22 mouse cellular contexts compared by ENCODE assay signal in genomic region chr13:119654734-119655133, GRCm38 (mm10). TPM values are rescaled to one million over a fixed set of nuclear protein-coding genes. Genes with fewer than 3 reads are reported as not detected.
"Had no signal": no experiment of that assay in that cellular context is flagged by ENCODE, and none has a peak within 500 bp of the region (broad histone marks: within the 10 kb centered on the region; RNA-seq: fewer than 3 reads in every experiment).

No protein-coding gene starts in this region.

- DNase-seq: kidney, adult 2 months; kidney, postnatal 10 days; kidney, postnatal 36 days; layer of hippocampus, postnatal 36 days; left cerebral cortex, postnatal 4 days; liver, postnatal 0 days; lung, embryonic 14.5 days; thymus, adult 18-20 months; thymus, postnatal 36 days had no signal

- H3K27ac ChIP-seq: limb, embryonic 12.5 days; limb, embryonic 15.5 days; liver, embryonic 14.5 days; macrophage; midbrain, embryonic 12.5 days; midbrain, embryonic 15.5 days; neural tube, embryonic 12.5 days; neural tube, embryonic 15.5 days; stomach, embryonic 15.5 days had no signal

- H3K4me3 ChIP-seq: limb, embryonic 12.5 days; limb, embryonic 15.5 days; midbrain, embryonic 12.5 days; midbrain, embryonic 15.5 days; neural tube, embryonic 12.5 days; neural tube, embryonic 15.5 days; stomach, embryonic 15.5 days had no signal

- H3K4me1 ChIP-seq: limb, embryonic 12.5 days; limb, embryonic 15.5 days; midbrain, embryonic 12.5 days; midbrain, embryonic 15.5 days; neural tube, embryonic 12.5 days; neural tube, embryonic 15.5 days; stomach, embryonic 15.5 days had no signal

- ATAC-seq: liver, postnatal 0 days; lung, postnatal 0 days; midbrain, embryonic 15.5 days had no signal

- H3K9me3 ChIP-seq: limb, embryonic 12.5 days; limb, embryonic 15.5 days; midbrain, embryonic 12.5 days; midbrain, embryonic 15.5 days; neural tube, embryonic 15.5 days; stomach, embryonic 15.5 days had no signal

- H3K36me3 ChIP-seq: limb, embryonic 12.5 days; limb, embryonic 15.5 days; midbrain, embryonic 12.5 days; midbrain, embryonic 15.5 days; neural tube, embryonic 12.5 days; neural tube, embryonic 15.5 days; stomach, embryonic 15.5 days had no signal

- H3K4me2 ChIP-seq: limb, embryonic 12.5 days; limb, embryonic 15.5 days; liver, embryonic 11.5 days; lung, embryonic 14.5 days; midbrain, embryonic 12.5 days; midbrain, embryonic 15.5 days; neural tube, embryonic 12.5 days; neural tube, embryonic 15.5 days; stomach, embryonic 15.5 days had no signal

- H3K9ac ChIP-seq: limb, embryonic 12.5 days; limb, embryonic 15.5 days; liver, embryonic 14.5 days; liver, postnatal 0 days; lung, embryonic 14.5 days; midbrain, embryonic 12.5 days; midbrain, embryonic 15.5 days; neural tube, embryonic 12.5 days; neural tube, embryonic 15.5 days; stomach, embryonic 15.5 days had no signal

- H3K27me3 ChIP-seq: limb, embryonic 12.5 days; limb, embryonic 15.5 days; midbrain, embryonic 12.5 days; midbrain, embryonic 15.5 days; neural tube, embryonic 12.5 days; neural tube, embryonic 15.5 days; stomach, embryonic 15.5 days had no signal

RNA-seq across cellular contexts. Expression of gene Ccl28, which starts 31.1 kb away (rescaled TPM):
- total RNA-seq: megakaryocyte, adult 5-6 weeks had no signal
- polyA plus RNA-seq: kidney, embryonic 14.5 days; limb, embryonic 15.5 days; liver, postnatal 0 days; macrophage had no signal
